Mouse (Mus musculus): ENCODE results near the gene Zfr. TPM values are rescaled to one million over a fixed set of nuclear protein-coding genes. Genes with fewer than 3 reads are reported as not detected.
A peak's percentile ranks its signal among the peaks of the same experiment; 100 is the strongest.

Gene Zfr
- 119 and 133 TPM in 2 replicates for polyA plus RNA-seq (2015; fragmentation: Nextera tagmentation; extraction: Ambion mirVana)

DNA sequence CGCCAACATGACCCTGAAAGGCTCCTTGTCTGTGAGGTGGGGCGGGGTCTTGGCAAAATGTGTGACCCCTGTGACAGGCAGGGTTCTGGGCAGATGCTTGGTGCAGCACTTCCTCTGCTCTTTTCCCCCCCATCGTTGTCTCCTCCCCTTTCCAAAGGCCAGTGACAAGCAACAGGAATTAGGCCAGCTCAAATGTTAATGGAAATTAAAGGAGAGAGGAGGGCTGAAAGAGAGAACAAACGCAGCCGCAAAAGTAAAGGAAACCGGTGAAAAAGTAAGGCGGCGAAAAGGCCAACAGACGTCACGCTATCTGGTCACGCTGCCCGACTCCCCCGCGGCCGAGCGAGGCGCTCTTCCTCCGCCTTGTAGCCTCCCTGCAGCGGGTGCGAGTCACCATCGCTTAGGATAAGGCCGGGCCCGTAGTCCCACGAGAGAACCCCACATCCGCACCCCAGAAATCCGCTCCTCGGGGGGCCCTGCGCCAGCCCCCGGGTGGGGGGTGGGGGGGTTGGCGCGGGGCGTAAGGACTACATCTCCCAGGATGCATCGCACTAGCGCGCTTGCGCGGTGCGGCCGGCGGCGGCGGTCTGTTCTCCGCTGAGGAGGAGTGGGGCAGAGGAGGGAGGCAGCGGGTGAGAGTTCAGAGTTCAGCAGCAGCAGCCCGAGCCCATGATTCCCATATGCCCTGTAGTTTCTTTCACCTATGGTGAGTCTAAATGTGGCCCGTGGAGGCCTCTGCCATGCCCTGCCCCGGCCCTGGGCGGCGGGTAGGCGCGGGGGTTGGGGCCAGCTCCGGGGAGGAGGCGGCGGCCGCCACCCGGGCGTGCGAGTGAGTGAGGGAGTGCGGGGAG is at the start of gene Zfr:
Gene Zfr (plus strand): TSS at position 590 of the 851 bp plus-strand sequence.
- peak within 1 kb of the TSS; percentile 96 for H3K9ac ChIP-seq
- peaks cover 15% of the 10 kb centered on the region for H3K4me1 ChIP-seq
- H3K4me2 ChIP-seq, result peak within 1 kb of the TSS; percentile 82
- ATAC-seq, result peak; percentile 95
- under 1% methylated on average over 48 of the region's 59 CpGs for WGBS
- H3K27me3 ChIP-seq, result no peaks in the 10 kb centered on the region
- H3K9me3 ChIP-seq (replicated peaks), result no peaks in the 10 kb centered on the region
- H3K27ac ChIP-seq, result peak within 1 kb of the TSS; percentile 89
- H3K4me3 ChIP-seq, result peak within 1 kb of the TSS; percentile 82
- H3K36me3 ChIP-seq (ENCODE audit: poor library complexity, severe bottlenecking), result no peaks in the 10 kb centered on the region

GRCm38 (mm10) chr15:12067971-12068370 is 49.7 kb upstream of the Zfr start:
- Histone ChIP-seq H3K27ac (no peak overlapping the region), H3K4me1 (no peaks in the 10 kb centered on the region), H3K36me3 (ENCODE audit: poor library complexity, severe bottlenecking) (no peaks in the 10 kb centered on the region), H3K9me3 (replicated peaks) (peaks cover 8% of the 10 kb centered on the region; the same call in 1 of the 2 replicates), H3K4me2 (no peak overlapping the region), H3K4me3 (no peak overlapping the region), H3K27me3 (no peaks in the 10 kb centered on the region), H3K9ac (no peak overlapping the region)
- WGBS, result 54% methylated on average over 1 of the region's 2 CpGs
- ATAC-seq, result no peak

- WGBS, result 71% methylated on average over 9 of the region's 9 CpGs
- H3K27me3 ChIP-seq, result no peaks in the 10 kb centered on the region
- H3K36me3 ChIP-seq (ENCODE audit: poor library complexity, severe bottlenecking), result no peaks in the 10 kb centered on the region
- H3K9ac ChIP-seq, result no peak overlapping the region
- no peak overlapping the region for H3K27ac ChIP-seq
- H3K4me3 ChIP-seq, result no peak overlapping the region
- H3K4me2 ChIP-seq, result no peak overlapping the region
- ATAC-seq, result no peak
- no peaks in the 10 kb centered on the region for H3K4me1 ChIP-seq
- H3K9me3 ChIP-seq (replicated peaks), result peaks cover 8% of the 10 kb centered on the region; the same call in 1 of the 2 replicates
These were observed 49.0 kb upstream of the Zfr start for GRCm38 (mm10) chr15:12068395-12069218.

DNA sequence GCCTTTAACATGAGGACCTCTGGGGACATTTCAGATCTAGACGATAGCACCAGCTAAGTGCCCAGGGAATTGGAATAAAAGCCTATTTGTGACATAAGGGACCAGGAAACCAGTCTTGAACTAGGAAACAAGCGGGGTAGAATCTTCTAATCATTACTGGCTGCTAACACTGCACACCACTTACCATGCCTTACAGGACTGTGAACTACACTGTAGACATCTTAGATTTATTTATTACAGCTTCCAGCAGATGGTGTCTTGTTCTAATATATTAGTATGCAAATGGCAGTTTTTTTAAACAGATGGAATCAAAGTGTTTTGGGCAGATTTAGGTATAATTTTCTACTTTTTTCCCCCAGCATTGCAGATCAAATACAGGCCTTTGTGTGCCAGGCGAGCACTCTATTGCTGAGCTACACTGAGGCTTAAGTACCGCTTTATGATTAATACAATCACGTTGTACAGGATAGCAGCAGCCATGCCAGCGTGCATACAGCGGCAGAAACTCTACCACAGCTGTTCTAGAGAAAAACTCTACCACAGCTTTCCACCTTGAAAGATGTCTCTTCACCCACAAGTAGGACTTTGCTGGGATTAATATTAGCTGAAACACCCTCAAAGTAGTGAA is 44.8 kb upstream of the Zfr start:
- no peaks in the 10 kb centered on the region for H3K36me3 ChIP-seq (ENCODE audit: poor library complexity, severe bottlenecking)
- peak; percentile 53; the same call in 1 of the 2 replicates for ATAC-seq
- no peaks in the 10 kb centered on the region for H3K27me3 ChIP-seq
- H3K27ac ChIP-seq, result no peak overlapping the region
- H3K4me2 ChIP-seq, result no peak overlapping the region
- H3K4me3 ChIP-seq, result no peak overlapping the region
- 88% methylated on average over 7 of the region's 7 CpGs for WGBS
- 0 out of 2 replicates have a peak, but pooled peaks cover 3% of the 10 kb centered on the region for H3K9me3 ChIP-seq (replicated peaks)
- H3K4me1 ChIP-seq, result no peaks in the 10 kb centered on the region
- H3K9ac ChIP-seq, result no peak overlapping the region

- H3K4me2 ChIP-seq, result no peak overlapping the region
- H3K36me3 ChIP-seq (ENCODE audit: poor library complexity, severe bottlenecking), result no peaks in the 10 kb centered on the region
- H3K27ac ChIP-seq, result no peak overlapping the region
- H3K9ac ChIP-seq, result no peak overlapping the region
- no peaks in the 10 kb centered on the region for H3K27me3 ChIP-seq
- no peaks in the 10 kb centered on the region for H3K4me1 ChIP-seq
- H3K4me3 ChIP-seq, result no peak overlapping the region
- ATAC-seq, result no peak
- WGBS, result 91% methylated on average over 6 of the region's 6 CpGs
- 0 out of 2 replicates have a peak, but pooled peaks cover 3% of the 10 kb centered on the region for H3K9me3 ChIP-seq (replicated peaks)
These were observed 43.2 kb upstream of the Zfr start for GRCm38 (mm10) chr15:12074426-12074825.

DNA sequence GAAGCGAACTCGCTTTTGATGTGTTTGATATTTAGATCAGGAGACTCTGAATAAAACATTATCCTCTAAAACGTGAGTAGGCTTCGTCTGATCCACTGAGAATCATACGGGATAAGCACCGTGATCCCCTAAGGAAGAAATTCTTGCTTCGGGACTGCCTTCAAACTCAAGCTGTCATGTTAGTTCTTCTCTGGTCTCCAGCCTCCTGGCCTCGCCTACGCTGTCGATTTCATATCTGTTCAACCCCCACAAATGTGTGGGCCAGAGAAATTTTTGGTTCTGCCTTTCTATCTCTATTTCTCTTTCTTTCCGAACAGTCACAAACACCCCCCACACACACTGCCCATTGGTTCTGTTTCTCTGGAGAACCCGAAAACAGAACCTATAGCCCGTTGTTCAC is 35.3 kb upstream of the Zfr start:
- Histone ChIP-seq H3K9ac (no peak overlapping the region), H3K4me2 (no peak overlapping the region), H3K9me3 (replicated peaks) (no peaks in the 10 kb centered on the region), H3K4me1 (no peaks in the 10 kb centered on the region), H3K36me3 (ENCODE audit: poor library complexity, severe bottlenecking) (no peaks in the 10 kb centered on the region), H3K27ac (no peak overlapping the region), H3K4me3 (no peak overlapping the region), H3K27me3 (no peaks in the 10 kb centered on the region)
- WGBS, result 88% methylated on average over 13 of the region's 13 CpGs
- no peak for ATAC-seq

DNA sequence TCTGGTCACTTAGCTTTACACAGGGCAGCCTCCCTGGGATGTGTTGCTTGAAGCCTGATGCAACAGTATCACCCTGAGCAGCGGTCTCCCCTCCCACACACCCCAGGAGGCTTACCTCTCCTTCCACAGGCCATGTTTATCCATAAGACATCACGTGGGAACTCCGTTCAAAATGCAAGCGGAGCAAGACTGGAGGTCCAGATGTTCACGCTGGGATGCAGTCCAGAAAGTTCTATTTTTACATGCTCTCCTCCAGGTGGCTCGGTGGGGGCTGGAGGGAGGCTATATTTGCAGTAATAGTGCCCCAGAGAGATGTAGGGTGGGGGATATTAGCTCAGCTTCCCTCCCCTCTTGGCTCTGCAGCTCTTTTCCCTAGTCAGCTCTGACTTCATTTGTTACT is 33.5 kb upstream of the Zfr start:
- Histone ChIP-seq H3K36me3 (ENCODE audit: poor library complexity, severe bottlenecking) (no peaks in the 10 kb centered on the region), H3K27ac (no peak overlapping the region), H3K9ac (no peak overlapping the region), H3K4me2 (no peak overlapping the region), H3K4me3 (no peak overlapping the region), H3K4me1 (no peaks in the 10 kb centered on the region), H3K27me3 (no peaks in the 10 kb centered on the region), H3K9me3 (replicated peaks) (no peaks in the 10 kb centered on the region)
- 86% methylated on average over 6 of the region's 6 CpGs for WGBS
- ATAC-seq, result peak; percentile 59

GRCm38 (mm10) chr15:12084859-12085258 is 32.8 kb upstream of the Zfr start:
- Histone ChIP-seq H3K9ac (no peak overlapping the region), H3K4me2 (no peak overlapping the region), H3K27ac (no peak overlapping the region), H3K27me3 (no peaks in the 10 kb centered on the region), H3K4me1 (no peaks in the 10 kb centered on the region), H3K4me3 (no peak overlapping the region), H3K9me3 (replicated peaks) (no peaks in the 10 kb centered on the region), H3K36me3 (ENCODE audit: poor library complexity, severe bottlenecking) (no peaks in the 10 kb centered on the region)
- 84% methylated on average over 4 of the region's 4 CpGs for WGBS
- ATAC-seq, result 0 out of 2 replicates have a peak, but pooled peaks have one; percentile 48

GRCm38 (mm10) chr15:12087634-12088033 is 30.0 kb upstream of the Zfr start:
- Histone ChIP-seq H3K4me2 (no peak overlapping the region), H3K4me3 (no peak overlapping the region), H3K4me1 (no peaks in the 10 kb centered on the region), H3K27ac (no peak overlapping the region), H3K36me3 (ENCODE audit: poor library complexity, severe bottlenecking) (no peaks in the 10 kb centered on the region), H3K27me3 (no peaks in the 10 kb centered on the region), H3K9ac (no peak overlapping the region), H3K9me3 (replicated peaks) (no peaks in the 10 kb centered on the region)
- WGBS, result 85% methylated on average over 5 of the region's 5 CpGs
- ATAC-seq, result no peak

- no peaks in the 10 kb centered on the region for H3K4me1 ChIP-seq
- no peaks in the 10 kb centered on the region for H3K36me3 ChIP-seq (ENCODE audit: poor library complexity, severe bottlenecking)
- no peak overlapping the region for H3K4me3 ChIP-seq
- no peak overlapping the region for H3K27ac ChIP-seq
- H3K9me3 ChIP-seq (replicated peaks), result no peaks in the 10 kb centered on the region
- H3K4me2 ChIP-seq, result no peak overlapping the region
- no peak for ATAC-seq
- no peak overlapping the region for H3K9ac ChIP-seq
- 86% methylated on average over 10 of the region's 10 CpGs for WGBS
- H3K27me3 ChIP-seq, result no peaks in the 10 kb centered on the region
These were observed 29.5 kb upstream of the Zfr start for GRCm38 (mm10) chr15:12088091-12088490.

DNA sequence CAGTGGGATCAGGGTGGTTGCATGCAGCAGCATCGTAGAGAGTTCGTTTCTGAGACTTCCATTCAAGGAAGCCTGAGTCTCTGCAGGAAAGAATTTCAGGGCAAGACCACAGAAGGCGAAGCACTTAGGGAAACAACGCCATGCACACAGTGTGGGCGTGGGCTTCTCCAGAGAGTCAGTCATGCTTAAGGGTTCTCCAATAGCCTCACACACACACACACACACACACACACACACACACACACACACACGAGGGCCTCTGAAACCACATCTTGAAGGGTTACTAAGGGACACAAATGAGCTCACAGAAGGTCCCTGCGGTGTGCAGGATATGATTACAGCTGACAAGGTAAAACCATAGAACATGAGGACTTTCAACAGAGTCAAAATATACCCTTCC is 27.5 kb upstream of the Zfr start:
- Histone ChIP-seq H3K9me3 (replicated peaks) (no peaks in the 10 kb centered on the region), H3K36me3 (ENCODE audit: poor library complexity, severe bottlenecking) (no peaks in the 10 kb centered on the region), H3K9ac (no peak overlapping the region), H3K4me3 (no peak overlapping the region), H3K27me3 (no peaks in the 10 kb centered on the region), H3K27ac (no peak overlapping the region), H3K4me1 (0 out of 2 replicates have a peak, but pooled peaks cover 2% of the 10 kb centered on the region), H3K4me2 (no peak overlapping the region)
- ATAC-seq, result no peak
- WGBS, result 75% methylated on average over 7 of the region's 7 CpGs

Data from forebrain, embryonic 13.5 days (tissue).